Mouse (Mus musculus): ENCODE measurements around the gene Cbr1.

DNA sequence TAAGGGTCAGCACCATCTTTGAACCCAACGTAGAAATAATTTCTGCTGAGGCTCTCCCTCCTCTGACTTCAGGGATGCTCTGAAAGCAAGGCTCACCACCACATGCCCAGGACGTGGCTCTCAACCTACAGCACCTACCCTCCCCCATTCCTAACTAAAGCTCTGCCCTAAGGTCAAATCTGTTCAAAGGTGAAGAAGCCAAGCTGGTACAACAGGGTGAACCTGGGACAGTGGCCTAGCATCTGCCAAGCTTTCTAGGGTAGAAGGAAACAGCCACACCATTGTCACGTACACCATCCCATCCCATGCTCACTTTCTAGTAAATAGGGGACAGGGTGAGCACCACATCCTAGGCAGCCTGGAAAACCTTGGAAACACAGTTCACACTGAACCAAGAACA, 12.9 kb upstream of the Cbr1 start:
- TF ChIP-seq POLR2A (IDR thresholded peaks at IDR 0.05; ENCODE audit: control insufficient read depth, low read depth, low read length): no peak
- no peak for TF ChIP-seq CTCF (IDR thresholded peaks at IDR 0.05; ENCODE audit: control insufficient read depth, insufficient read depth, insufficient replicate concordance, low read depth, low read length)

All from testis, adult 2 months (tissue).